Mouse (Mus musculus): ENCODE measurements around the gene Adcy5. TPM values are rescaled to one million over a fixed set of nuclear protein-coding genes. Genes with fewer than 3 reads are reported as not detected.

The Adcy5 gene
- polyA plus RNA-seq (2012; rRNA removed): 57.9 and 78.1 TPM in 2 replicates

GRCm38 (mm10) chr16:35154641-35155390, at the start of gene Adcy5:
Gene Adcy5 (plus strand): TSS chr16:35154877.
- DNase-seq (ENCODE audit: low spot score): peak; percentile 46

DNA sequence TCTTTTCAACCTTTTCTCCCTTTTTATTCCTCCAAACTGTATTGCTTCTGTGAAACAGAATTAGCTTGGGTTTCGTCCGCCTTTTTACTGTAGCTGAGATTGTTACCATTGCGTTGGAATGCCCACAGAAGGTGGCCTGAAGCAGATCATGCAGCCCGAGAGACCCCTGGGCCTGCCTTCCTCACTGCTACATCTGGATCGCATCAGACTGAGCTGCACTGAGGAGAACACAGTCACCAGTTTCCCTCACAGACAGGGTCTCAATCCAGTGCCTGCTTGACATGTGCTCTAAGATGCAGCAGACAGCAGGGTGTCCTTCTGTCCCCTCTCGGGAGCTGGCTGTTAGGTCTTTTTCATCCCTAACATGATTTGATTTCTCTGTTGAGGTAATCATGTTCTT, 46.7 kb upstream of the Adcy5 start:
- no peak for DNase-seq (ENCODE audit: low spot score)

DNA sequence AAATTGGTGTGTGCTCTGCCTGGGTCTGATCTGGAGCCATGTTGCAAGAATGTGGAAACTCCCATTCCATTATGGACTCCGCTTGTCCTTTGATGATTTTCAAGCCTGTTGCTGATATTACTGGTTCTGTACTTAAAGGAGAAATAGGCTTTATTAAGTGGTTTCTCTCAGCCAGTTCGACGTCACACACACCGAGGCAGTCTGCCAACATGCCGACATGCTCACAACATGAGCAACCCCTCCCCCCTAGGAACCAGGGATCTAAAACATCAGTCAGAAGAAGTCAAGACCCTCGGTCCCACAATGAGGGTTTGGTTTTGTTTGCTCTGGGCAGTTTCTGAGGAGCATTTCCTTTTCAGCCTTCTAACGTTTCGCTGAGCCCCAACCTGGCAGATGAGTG, 45.5 kb upstream of the Adcy5 start:
- DNase-seq (ENCODE audit: low spot score): no peak

GRCm38 (mm10) chr16:35109656-35110291, 44.9 kb upstream of the Adcy5 start:
- DNase-seq (ENCODE audit: low spot score): no peak

GRCm38 (mm10) chr16:35110410-35111142, 44.1 kb upstream of the Adcy5 start:
- DNase-seq (ENCODE audit: low spot score): peak; percentile 71

- no peak for DNase-seq (ENCODE audit: low spot score)
Measured at GRCm38 (mm10) chr16:35111143-35111620, 43.5 kb upstream of the Adcy5 start.

GRCm38 (mm10) chr16:35113496-35113895, 41.2 kb upstream of the Adcy5 start:
- DNase-seq (ENCODE audit: low spot score): no peak

- DNase-seq (ENCODE audit: low spot score): no peak
Measured at GRCm38 (mm10) chr16:35116328-35116956, 38.2 kb upstream of the Adcy5 start.

- no peak for DNase-seq (ENCODE audit: low spot score)
Measured at GRCm38 (mm10) chr16:35117436-35117835, 37.2 kb upstream of the Adcy5 start.

DNA sequence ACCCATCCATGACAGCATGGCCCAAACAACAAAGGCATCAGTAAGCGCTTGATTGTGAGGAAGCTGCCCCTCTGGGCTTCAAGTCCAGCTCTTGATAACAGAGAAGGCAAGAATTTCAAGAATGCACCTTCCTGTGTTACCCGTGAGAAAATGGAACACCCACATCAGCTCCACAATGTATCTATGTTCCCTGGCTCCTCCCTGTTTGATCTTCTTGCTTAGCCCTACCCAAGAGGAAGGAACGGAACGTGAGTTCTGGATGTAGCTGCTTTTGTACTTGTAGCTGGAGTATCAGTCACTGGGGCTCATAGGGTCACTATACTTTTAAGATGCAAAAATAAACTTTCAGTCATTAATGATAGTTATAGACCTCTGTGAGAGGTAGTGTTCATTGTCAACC, 34.1 kb upstream of the Adcy5 start:
- DNase-seq (ENCODE audit: low spot score): no peak

DNA sequence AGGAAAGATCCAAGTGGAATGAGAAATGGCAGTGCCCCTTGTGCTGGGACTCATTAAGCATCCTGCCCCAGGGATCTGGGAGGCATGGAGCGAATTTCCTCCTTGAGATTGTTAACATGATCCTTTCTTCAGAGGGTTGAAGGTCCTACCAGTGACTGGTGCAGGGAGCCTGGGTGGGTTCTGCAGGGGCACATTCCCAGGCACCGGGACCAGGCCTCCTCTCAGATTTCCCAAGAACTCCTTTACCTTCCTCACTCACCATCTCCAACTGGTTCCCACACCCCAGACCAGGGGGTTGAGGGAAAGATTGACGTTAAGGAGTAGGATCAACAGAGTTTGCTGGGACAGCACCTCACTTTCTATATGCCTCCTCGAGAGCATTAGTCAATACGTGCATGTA, 27.4 kb upstream of the Adcy5 start:
- no peak for DNase-seq (ENCODE audit: low spot score)

- no peak for DNase-seq (ENCODE audit: low spot score)
Measured at GRCm38 (mm10) chr16:35130172-35130571, 24.5 kb upstream of the Adcy5 start.

GRCm38 (mm10) chr16:35139416-35139815, 15.3 kb upstream of the Adcy5 start:
- DNase-seq (ENCODE audit: low spot score): no peak

GRCm38 (mm10) chr16:35139873-35140619, 14.6 kb upstream of the Adcy5 start:
- DNase-seq (ENCODE audit: low spot score): no peak

DNA sequence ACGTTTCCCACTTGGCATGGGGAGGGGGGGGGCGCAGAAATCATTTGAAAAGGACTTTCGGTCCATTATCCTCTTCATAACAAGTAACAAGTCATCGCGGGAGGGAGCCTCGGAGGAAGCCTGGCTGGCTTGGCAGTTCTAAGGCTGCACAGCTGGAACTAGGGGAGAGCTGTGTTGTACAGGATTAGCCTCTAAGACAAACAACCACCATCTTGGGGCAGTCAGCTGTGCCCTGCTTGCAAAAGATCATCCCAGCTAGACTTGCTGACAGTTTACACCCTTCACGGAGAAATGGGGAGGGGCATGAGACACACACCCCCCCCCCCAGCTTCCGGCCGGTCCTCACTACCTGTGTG, 14.1 kb upstream of the Adcy5 start:
- no peak for DNase-seq (ENCODE audit: low spot score)

- no peak for DNase-seq (ENCODE audit: low spot score)
Measured at GRCm38 (mm10) chr16:35141839-35142238, 12.8 kb upstream of the Adcy5 start.

- DNase-seq (ENCODE audit: low spot score): no peak
Measured at GRCm38 (mm10) chr16:35146153-35146552, 8.5 kb upstream of the Adcy5 start.

DNA sequence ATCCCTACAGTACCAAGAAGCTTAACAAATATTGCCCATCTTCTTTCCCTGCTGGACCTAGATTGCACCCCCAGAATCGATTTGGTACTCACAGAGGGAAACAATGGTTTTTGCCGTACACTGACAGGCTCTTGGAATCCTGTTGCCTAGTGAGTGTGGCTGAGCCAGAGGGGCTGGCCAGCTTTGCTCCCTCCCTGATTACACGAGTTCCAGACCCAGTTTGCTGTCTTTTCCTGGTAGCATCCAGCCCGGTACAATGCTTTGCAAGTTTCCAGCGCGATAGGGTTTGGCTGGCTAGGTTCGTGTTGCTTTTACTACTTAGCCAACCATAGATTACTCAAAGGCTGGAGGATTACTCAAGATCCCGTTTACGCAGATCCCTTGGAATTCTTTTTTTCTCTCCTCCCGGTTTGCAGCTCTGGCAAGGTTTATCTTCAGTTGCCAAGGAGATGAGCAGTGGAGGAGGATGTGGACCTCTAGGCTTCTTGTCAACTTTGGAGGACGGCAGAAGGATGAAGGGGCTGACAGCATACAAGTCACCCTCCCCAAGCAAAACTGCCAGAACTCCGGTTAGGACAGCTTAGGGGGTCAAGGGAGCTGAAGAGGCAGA, 1.4 kb upstream of the Adcy5 start:
- DNase-seq (ENCODE audit: low spot score): no peak

- no peak for DNase-seq (ENCODE audit: low spot score)
Measured at GRCm38 (mm10) chr16:35154245-35154640, 434 bp upstream of the Adcy5 start.

GRCm38 (mm10) chr16:35155391-35156305, 971 bp downstream of the Adcy5 start:
- peak; percentile 50 for DNase-seq (ENCODE audit: low spot score)
